Mouse (Mus musculus) forebrain, embryonic 15.5 days (tissue): ENCODE data around the gene Mrps23. TPM values are rescaled to one million over a fixed set of nuclear protein-coding genes. Genes with fewer than 3 reads are reported as not detected.

ENCODE experiments used
- ATAC-seq: fragments of 200-750 bp; cut with Nextera tagmentation; replicated peaks from 2 replicates; pipeline ENCODE4 v1.8.0; 2017; ENCODE audit warnings: mild to moderate bottlenecking, moderate TSS enrichment, moderate library complexity
- H3K27ac ChIP-seq: fragments of 300-500 bp; sonication (generic); replicated peaks from 2 replicates; pipeline ENCODE4 v1.5.1; 2015; ENCODE audit warnings: mild to moderate bottlenecking, inconsistent platforms
- H3K27me3 ChIP-seq: fragments of 300-500 bp; sonication (generic); 2 replicates; pipeline ENCODE4 v1.6.1; 2015; ENCODE audit warnings: inconsistent platforms
- H3K36me3 ChIP-seq: fragments of 300-500 bp; sonication (generic); 2 replicates; pipeline ENCODE4 v1.6.1; 2015; ENCODE audit warnings: mild to moderate bottlenecking, inconsistent platforms
- H3K4me1 ChIP-seq: fragments of 300-500 bp; sonication (generic); 2 replicates; pipeline ENCODE4 v1.6.1; 2015; ENCODE audit warnings: inconsistent platforms
- H3K4me2 ChIP-seq: fragments of 300-500 bp; sonication (generic); replicated peaks from 2 replicates; pipeline ENCODE4 v1.6.1; 2015; ENCODE audit warnings: mild to moderate bottlenecking, inconsistent platforms
- H3K4me3 ChIP-seq: fragments of 300-500 bp; sonication (generic); 2 replicates; pipeline ENCODE4 v1.5.1; 2015; ENCODE audit warnings: mild to moderate bottlenecking, inconsistent platforms
- H3K9ac ChIP-seq: fragments of 300-500 bp; sonication (generic); replicated peaks from 2 replicates; pipeline ENCODE4 v1.6.1; 2015; ENCODE audit warnings: mild to moderate bottlenecking, inconsistent platforms
- H3K9me3 ChIP-seq: fragments of 300-500 bp; sonication (generic); 2 replicates; pipeline ENCODE4 v1.6.1; 2016; ENCODE audit warnings: inconsistent platforms
- WGBS: fragments of 180-500 bp; shearing (Covaris S2); methylation state at CpG from one replicate; pipeline ENCODE4 v1.1.7; 2015; ENCODE audit warnings: mixed read lengths; 5-methylcytosine and 5-hydroxymethylcytosine counted together
- polyA plus RNA-seq: library from polyadenylated mRNA; unstranded; fragments of >200 nt; fragmentation: Nextera tagmentation; extraction: Ambion mirVana; gene quantifications from 2 replicates; pipeline ENCODE4 v1.2.1, GENCODE M21; 2015

Mrps23 gene
- polyA plus RNA-seq, 1 experiment from 2014 or later = 68.1 TPM

GRCm38 (mm10) chr11:88241468-88242301, 37.5 kb downstream of the Mrps23 start:
- 30% methylated on average over 12 of the region's 12 CpGs for WGBS
- ATAC-seq = no peak; the same call in 1 of the 2 replicates

GRCm38 (mm10) chr11:88245581-88246170, 41.5 kb downstream of the Mrps23 start:
- Histone ChIP-seq H3K9me3 (no peaks in the 10 kb centered on the region), H3K27me3 (0 out of 2 replicates have a peak, but pooled peaks cover 2% of the 10 kb centered on the region), H3K4me2 (no peak overlapping the region), H3K4me1 (peaks cover 14% of the 10 kb centered on the region), H3K9ac (no peak overlapping the region), H3K36me3 (no peaks in the 10 kb centered on the region), H3K4me3 (no peak overlapping the region), H3K27ac (no peak overlapping the region)
- no peak for ATAC-seq
- 86% methylated on average over 14 of the region's 14 CpGs for WGBS

More at GRCm38 (mm10) chr11:88241468-88242301, 37.5 kb downstream of the Mrps23 start:
- H3K4me3 ChIP-seq = no peak overlapping the region
- peaks cover 26% of the 10 kb centered on the region for H3K4me1 ChIP-seq
- no peak overlapping the region for H3K4me2 ChIP-seq
- no peaks in the 10 kb centered on the region for H3K36me3 ChIP-seq
- H3K9me3 ChIP-seq = no peaks in the 10 kb centered on the region
- H3K27me3 ChIP-seq = no peaks in the 10 kb centered on the region
- peak overlapping the region; percentile 41 for H3K27ac ChIP-seq
- no peak overlapping the region for H3K9ac ChIP-seq

DNA sequence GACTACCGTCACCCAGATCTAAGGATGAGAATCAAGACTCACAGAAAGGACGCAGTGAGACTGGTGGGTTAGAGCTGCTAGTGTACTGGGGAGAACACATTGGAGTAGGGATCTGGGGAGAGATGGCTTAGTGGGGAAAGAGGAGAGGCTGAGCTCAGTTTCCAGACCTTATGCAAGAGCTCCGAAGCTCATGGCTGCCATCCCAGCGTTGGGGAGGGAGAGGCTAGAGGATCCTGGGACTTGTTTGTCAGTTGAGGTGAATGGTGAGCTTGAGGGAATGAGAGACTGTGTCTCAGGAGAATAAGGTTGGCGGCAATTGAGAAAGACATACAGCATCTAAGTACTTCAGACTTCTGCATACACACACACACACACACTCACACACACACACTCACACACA, 44.4 kb downstream of the Mrps23 start:
- H3K4me1 ChIP-seq = peaks cover 18% of the 10 kb centered on the region
- 71% methylated on average over 5 of the region's 5 CpGs for WGBS

DNA sequence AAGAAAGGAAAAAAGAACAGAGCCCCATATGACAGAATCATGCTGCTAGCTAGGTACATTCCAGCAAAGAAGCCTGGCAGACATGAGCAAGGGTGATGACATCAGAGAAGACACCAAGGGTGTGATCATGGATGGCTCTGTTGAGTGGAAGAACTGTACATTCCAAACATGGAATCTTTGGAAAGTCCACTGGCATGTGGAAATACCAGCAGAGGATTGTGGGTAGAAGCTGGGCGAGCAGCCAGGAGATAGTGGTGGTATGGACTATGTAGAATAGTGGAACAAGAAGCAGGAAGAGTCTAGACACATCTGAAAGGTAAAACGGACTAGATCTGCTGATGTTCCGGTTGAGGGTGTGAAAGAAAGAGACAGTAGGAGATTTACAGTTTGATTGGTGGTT, 46.4 kb downstream of the Mrps23 start:
- no peak overlapping the region for H3K4me3 ChIP-seq
- peaks cover 5% of the 10 kb centered on the region; the same call in 1 of the 2 replicates for H3K27me3 ChIP-seq
- peaks cover 22% of the 10 kb centered on the region for H3K4me1 ChIP-seq

More for the DNA sequence above, 44.4 kb downstream of the Mrps23 start:
- no peak for ATAC-seq
- Histone ChIP-seq H3K9ac (no peak overlapping the region), H3K27ac (no peak overlapping the region), H3K4me3 (no peak overlapping the region), H3K27me3 (peaks cover 5% of the 10 kb centered on the region; the same call in 1 of the 2 replicates), H3K4me2 (no peak overlapping the region), H3K9me3 (no peaks in the 10 kb centered on the region), H3K36me3 (no peaks in the 10 kb centered on the region)

DNA sequence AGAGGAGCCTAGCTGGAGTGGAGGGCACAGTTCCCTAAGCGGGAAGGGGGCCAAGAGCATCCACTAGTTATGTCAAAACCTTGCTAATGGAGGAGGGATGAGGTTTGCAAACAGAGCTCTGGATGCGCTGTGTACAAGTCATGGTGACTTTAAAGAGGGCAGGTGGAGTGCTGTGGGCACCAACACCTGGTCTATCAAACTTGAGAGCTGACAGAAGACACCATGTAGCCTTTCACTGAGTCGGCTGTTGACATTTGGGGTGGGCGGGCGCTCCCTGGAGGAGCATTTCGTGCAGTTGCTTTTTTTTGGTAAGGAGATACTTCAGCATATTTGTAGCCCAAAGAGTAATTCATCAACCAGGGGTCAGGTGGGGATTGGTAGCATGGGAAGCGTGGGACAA, 47.1 kb downstream of the Mrps23 start:
- H3K27ac ChIP-seq = no peak overlapping the region
- H3K9me3 ChIP-seq = no peaks in the 10 kb centered on the region
- H3K4me1 ChIP-seq = peaks cover 22% of the 10 kb centered on the region
- H3K4me2 ChIP-seq = no peak overlapping the region
- no peak for ATAC-seq
- peaks cover 5% of the 10 kb centered on the region; the same call in 1 of the 2 replicates for H3K27me3 ChIP-seq
- H3K4me3 ChIP-seq = no peak overlapping the region
- no peaks in the 10 kb centered on the region for H3K36me3 ChIP-seq
- 89% methylated on average over 7 of the region's 7 CpGs for WGBS
- H3K9ac ChIP-seq = no peak overlapping the region

More for the DNA sequence above, 46.4 kb downstream of the Mrps23 start:
- no peaks in the 10 kb centered on the region for H3K9me3 ChIP-seq
- no peaks in the 10 kb centered on the region for H3K36me3 ChIP-seq
- no peak overlapping the region for H3K27ac ChIP-seq
- no peak overlapping the region for H3K9ac ChIP-seq
- WGBS = 91% methylated on average over 3 of the region's 3 CpGs
- no peak overlapping the region for H3K4me2 ChIP-seq
- ATAC-seq = no peak

GRCm38 (mm10) chr11:88251972-88252766, 48.0 kb downstream of the Mrps23 start:
- H3K27ac ChIP-seq = peak overlapping the region; percentile 45
- H3K9ac ChIP-seq = peak overlapping the region; percentile 23; the same call in 1 of the 2 replicates
- peaks cover 5% of the 10 kb centered on the region; the same call in 1 of the 2 replicates for H3K27me3 ChIP-seq
- no peaks in the 10 kb centered on the region for H3K9me3 ChIP-seq
- H3K36me3 ChIP-seq = no peaks in the 10 kb centered on the region
- peak overlapping the region; percentile 24 for H3K4me3 ChIP-seq
- H3K4me1 ChIP-seq = peaks cover 22% of the 10 kb centered on the region
- peak; percentile 93 for ATAC-seq
- peak overlapping the region; percentile 42 for H3K4me2 ChIP-seq
- 16% methylated on average over 22 of the region's 22 CpGs for WGBS

DNA sequence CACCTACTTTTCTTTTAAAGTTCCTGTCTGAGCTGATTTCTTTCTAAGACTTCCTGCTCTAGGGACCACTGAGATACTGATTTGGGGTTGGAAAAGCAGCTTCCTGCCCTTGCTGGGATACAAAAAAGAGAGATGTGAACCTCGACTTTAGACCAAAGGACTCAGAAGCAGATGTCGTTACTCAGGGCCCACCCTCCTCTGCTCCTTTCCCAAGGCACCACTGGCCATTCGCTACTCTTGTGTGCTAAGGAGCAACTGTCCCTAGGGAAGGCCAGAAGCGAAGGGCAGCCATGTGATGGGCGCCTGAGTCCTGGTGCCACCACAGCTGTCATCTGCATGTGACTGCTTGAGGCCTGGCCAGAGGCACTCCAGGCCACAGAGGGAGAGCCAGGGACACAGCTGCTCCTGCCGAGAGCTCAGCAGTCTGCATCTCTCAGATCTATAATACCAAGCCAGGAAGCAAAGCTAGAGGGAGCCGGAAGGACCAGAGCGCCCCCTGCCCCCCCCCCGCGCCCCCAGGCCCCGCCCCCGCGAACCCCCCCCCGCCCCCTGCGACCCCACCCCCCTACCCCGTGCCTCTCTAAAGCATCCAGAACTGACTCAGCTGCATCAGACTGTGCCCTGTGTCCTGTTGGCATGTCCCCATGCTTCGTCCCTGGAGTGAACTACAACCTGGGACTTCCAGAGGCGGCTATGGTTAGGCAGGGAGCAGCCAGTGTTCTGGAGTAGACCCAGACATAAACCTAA, 48.8 kb downstream of the Mrps23 start:
- 0 out of 2 replicates have a peak, but pooled peaks have one; percentile 38 for ATAC-seq
- Histone ChIP-seq H3K4me3 (no peak overlapping the region), H3K4me1 (peaks cover 22% of the 10 kb centered on the region), H3K4me2 (no peak overlapping the region), H3K9ac (no peak overlapping the region), H3K9me3 (no peaks in the 10 kb centered on the region), H3K36me3 (no peaks in the 10 kb centered on the region), H3K27ac (peak overlapping the region; percentile 45), H3K27me3 (peaks cover 5% of the 10 kb centered on the region; the same call in 1 of the 2 replicates)
- WGBS = 14% methylated on average over 18 of the region's 18 CpGs

DNA sequence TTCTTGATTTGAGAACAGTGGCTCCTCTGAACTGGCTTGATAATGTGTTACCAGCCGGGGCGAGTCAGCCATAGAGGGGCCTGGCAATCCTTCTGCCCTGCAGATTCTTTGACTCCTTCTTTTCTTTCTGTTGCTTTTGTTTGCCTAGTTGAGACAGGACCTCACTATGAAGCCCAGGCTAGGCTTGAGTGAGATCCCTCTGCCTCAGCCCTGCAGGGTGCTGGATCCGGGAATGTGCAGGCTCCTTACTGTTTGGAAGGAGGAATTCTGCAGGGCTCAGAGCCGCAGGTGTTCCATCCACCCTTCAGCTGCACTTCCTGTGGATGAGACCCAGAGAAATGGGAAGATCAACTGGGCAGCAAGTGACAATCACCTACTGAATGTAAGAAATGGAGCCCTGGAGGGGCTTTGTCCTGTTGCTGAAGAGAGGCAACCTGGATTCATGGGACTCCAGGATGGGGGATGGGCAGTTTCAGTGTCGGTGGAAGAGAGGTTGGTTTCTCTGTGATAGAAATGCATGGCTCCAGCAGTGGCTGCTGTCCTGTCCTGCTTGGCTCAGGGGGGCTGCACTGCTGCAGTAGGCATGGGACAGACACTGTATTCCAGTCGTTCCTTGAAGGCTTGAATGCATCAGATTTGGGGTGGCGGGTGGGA, 49.5 kb downstream of the Mrps23 start:
- WGBS = 24% methylated on average over 7 of the region's 7 CpGs
- no peak for ATAC-seq
- Histone ChIP-seq H3K27ac (peak overlapping the region; percentile 35), H3K4me3 (no peak overlapping the region), H3K27me3 (peaks cover 5% of the 10 kb centered on the region; the same call in 1 of the 2 replicates), H3K9ac (no peak overlapping the region), H3K4me1 (peaks cover 22% of the 10 kb centered on the region), H3K9me3 (no peaks in the 10 kb centered on the region), H3K4me2 (no peak overlapping the region), H3K36me3 (no peaks in the 10 kb centered on the region)

- no peak overlapping the region for H3K4me3 ChIP-seq
- H3K9ac ChIP-seq = no peak overlapping the region
- H3K9me3 ChIP-seq = no peaks in the 10 kb centered on the region
- H3K36me3 ChIP-seq = no peaks in the 10 kb centered on the region
- H3K4me1 ChIP-seq = peaks cover 14% of the 10 kb centered on the region
- WGBS = 84% methylated on average over 4 of the region's 4 CpGs
- no peak overlapping the region for H3K27ac ChIP-seq
- H3K4me2 ChIP-seq = no peak overlapping the region
- no peaks in the 10 kb centered on the region for H3K27me3 ChIP-seq
- ATAC-seq = no peak
These were observed 53.5 kb downstream of the Mrps23 start for GRCm38 (mm10) chr11:88257700-88258099.

- Histone ChIP-seq H3K27me3 (no peaks in the 10 kb centered on the region), H3K4me3 (no peak overlapping the region), H3K9me3 (no peaks in the 10 kb centered on the region), H3K36me3 (no peaks in the 10 kb centered on the region), H3K27ac (no peak overlapping the region), H3K4me2 (no peak overlapping the region), H3K4me1 (peaks cover 8% of the 10 kb centered on the region), H3K9ac (no peak overlapping the region)
- no peak for ATAC-seq
- 80% methylated on average over 4 of the region's 4 CpGs for WGBS
These were observed 54.0 kb downstream of the Mrps23 start for GRCm38 (mm10) chr11:88258212-88258611.

DNA sequence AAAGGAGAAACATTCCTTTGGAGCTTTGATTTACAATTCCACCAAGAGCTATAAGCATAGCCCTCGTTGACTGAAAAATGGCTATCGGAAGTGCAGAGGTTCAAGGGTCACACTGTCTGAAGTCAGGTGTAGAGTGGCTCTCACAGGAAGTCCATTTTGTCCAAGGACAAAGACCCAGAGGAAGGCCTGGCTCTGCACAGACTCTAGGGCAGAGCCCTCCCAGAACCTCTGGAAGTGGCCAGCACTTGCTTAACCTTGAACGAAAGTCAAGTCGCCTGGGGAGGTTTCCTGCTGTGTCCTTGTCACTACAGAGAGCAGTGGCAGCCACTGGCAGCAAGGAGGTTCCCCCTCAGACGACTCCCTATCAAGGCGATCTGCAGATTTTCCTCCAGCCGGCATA, 56.3 kb downstream of the Mrps23 start:
- ATAC-seq = no peak
- Histone ChIP-seq H3K27ac (no peak overlapping the region), H3K9me3 (no peaks in the 10 kb centered on the region), H3K4me1 (no peaks in the 10 kb centered on the region), H3K27me3 (no peaks in the 10 kb centered on the region), H3K4me2 (no peak overlapping the region), H3K9ac (no peak overlapping the region), H3K4me3 (no peak overlapping the region), H3K36me3 (no peaks in the 10 kb centered on the region)
- 63% methylated on average over 7 of the region's 7 CpGs for WGBS
